ENCODE assay signal across 8 mouse cellular contexts in the genomic region with DNA sequence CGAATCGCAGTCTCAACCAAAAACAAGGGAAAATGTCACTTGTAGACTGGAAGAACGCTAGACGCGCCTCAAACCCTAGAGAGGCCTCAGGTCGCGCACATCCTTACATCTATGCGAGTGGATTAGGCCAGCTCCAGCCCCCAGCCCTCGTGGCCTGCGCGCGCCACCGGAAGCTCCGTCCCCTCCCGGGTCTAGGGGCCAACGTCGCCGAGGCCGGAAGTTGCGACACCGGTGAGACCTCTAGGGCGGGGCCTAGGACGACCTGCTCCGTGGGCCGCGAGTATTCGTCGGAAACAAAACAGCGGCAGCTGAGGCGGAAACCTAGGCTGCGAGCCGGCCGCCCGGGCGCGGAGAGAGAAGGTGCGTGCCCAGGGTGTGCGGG. TPM values are rescaled to one million over a fixed set of nuclear protein-coding genes. Genes with fewer than 3 reads are reported as not detected.
DNase-seq lines count a peak whose midpoint lies in the region; ATAC-seq lines count a peak whose summit lies in the region.

A gene (plus strand): TSS at position 219 of the 382 bp plus-strand sequence.

- DNase-seq in CD4-positive, CD25-positive, alpha-beta regulatory T cell, adult 2 months (ENCODE audit: low read depth, low spot score), result peak; percentile 96
- DNase-seq in fibroblast of lung, adult 2 months (ENCODE audit: low read depth), result peak; percentile 53
- DNase-seq in kidney, postnatal 14 days, result peak; percentile 94
- peak; percentile 91 for DNase-seq in liver, embryonic 13.5 days
- peak; percentile 95 for DNase-seq in neural tube, embryonic 10.5 days (ENCODE audit: extremely low spot score, low spot score)

- peaks cover 7% of the 10 kb centered on the region for H3K36me3 ChIP-seq in heart, embryonic 14.5 days (ENCODE audit: control insufficient read depth, insufficient read depth, low read length)
- peaks cover 13% of the 10 kb centered on the region for H3K36me3 ChIP-seq in liver, embryonic 13.5 days
- H3K36me3 ChIP-seq in stomach, embryonic 16.5 days (ENCODE audit: control insufficient read depth, insufficient read depth, low read length), result no peaks in the 10 kb centered on the region

- peak within 1 kb of the TSS; percentile 72 for H3K4me3 ChIP-seq in brown adipose tissue, adult 24 weeks (ENCODE audit: insufficient read depth, low read depth, low read length)
- H3K4me3 ChIP-seq in heart, embryonic 14.5 days (ENCODE audit: control insufficient read depth in 1 of 2, insufficient read depth in 1 of 2, low read depth in 1 of 2, low read length in 2 of 2), result peak within 1 kb of the TSS; percentile 75 to 99
- H3K4me3 ChIP-seq in liver, embryonic 13.5 days (replicated peaks), result peak within 1 kb of the TSS; percentile 84
- peak within 1 kb of the TSS; percentile 95 for H3K4me3 ChIP-seq in stomach, embryonic 16.5 days (replicated peaks; ENCODE audit: low read length)

- H3K27me3 ChIP-seq in heart, embryonic 14.5 days (ENCODE audit: control insufficient read depth, insufficient read depth, low read length), result no peaks in the 10 kb centered on the region
- H3K27me3 ChIP-seq in liver, embryonic 13.5 days, result no peaks in the 10 kb centered on the region
- H3K27me3 ChIP-seq in stomach, embryonic 16.5 days (ENCODE audit: control insufficient read depth, insufficient read depth, low read length), result no peaks in the 10 kb centered on the region

- H3K4me2 ChIP-seq in heart, embryonic 14.5 days (ENCODE audit: low read length), result peak within 1 kb of the TSS; percentile 82
- peak within 1 kb of the TSS; percentile 74 for H3K4me2 ChIP-seq in liver, embryonic 13.5 days
- peak within 1 kb of the TSS; percentile 70 for H3K4me2 ChIP-seq in stomach, embryonic 16.5 days (ENCODE audit: low read depth, low read length)

- H3K9me3 ChIP-seq in heart, embryonic 14.5 days (ENCODE audit: control insufficient read depth, low read length), result no peaks in the 10 kb centered on the region
- H3K9me3 ChIP-seq in liver, embryonic 13.5 days (replicated peaks), result no peaks in the 10 kb centered on the region
- H3K9me3 ChIP-seq in stomach, embryonic 16.5 days (replicated peaks; ENCODE audit: control insufficient read depth, low read length), result no peaks in the 10 kb centered on the region

- under 1% methylated on average over 38 of the region's 38 CpGs for WGBS in heart, embryonic 14.5 days
- WGBS in liver, embryonic 13.5 days (ENCODE audit: insufficient replicate concordance), result under 1% methylated on average over 38 of the region's 38 CpGs
- under 1% methylated on average over 38 of the region's 38 CpGs for whole genome bisulfite sequencing in stomach, embryonic 16.5 days

- H3K27ac ChIP-seq in brown adipose tissue, adult 24 weeks (replicated peaks; ENCODE audit: low read depth, low read length), result peak within 1 kb of the TSS; percentile 69
- peak within 1 kb of the TSS; percentile 73 to 90 for H3K27ac ChIP-seq in heart, embryonic 14.5 days (replicated peaks in 1 of 2; ENCODE audit: control insufficient read depth in 1 of 2, insufficient read depth in 1 of 2, low read depth in 2 of 2, low read length in 2 of 2)
- peak within 1 kb of the TSS; percentile 94 for H3K27ac ChIP-seq in liver, embryonic 13.5 days
- H3K27ac ChIP-seq in stomach, embryonic 16.5 days (ENCODE audit: low read length), result peak within 1 kb of the TSS; percentile 98

- peaks cover 2% of the 10 kb centered on the region; the same call in 1 of the 2 replicates for H3K4me1 ChIP-seq in brown adipose tissue, adult 24 weeks (ENCODE audit: control insufficient read depth, insufficient read depth, insufficient read length, low read length)
- peaks cover 2 to 10% of the 10 kb centered on the region in 2 experiments; a peak in 3 of 4 replicates for H3K4me1 ChIP-seq in heart, embryonic 14.5 days (ENCODE audit: control insufficient read depth in 2 of 2, insufficient read depth in 2 of 2, low read length in 2 of 2)
- H3K4me1 ChIP-seq in liver, embryonic 13.5 days (replicated peaks), result peaks cover 44% of the 10 kb centered on the region
- H3K4me1 ChIP-seq in stomach, embryonic 16.5 days (ENCODE audit: control insufficient read depth, insufficient read depth, low read length), result peaks cover 12% of the 10 kb centered on the region; the same call in 1 of the 2 replicates

- H3K9ac ChIP-seq in heart, embryonic 14.5 days (ENCODE audit: low read length), result peak within 1 kb of the TSS; percentile 94
- H3K9ac ChIP-seq in liver, embryonic 13.5 days, result peak within 1 kb of the TSS; percentile 89
- H3K9ac ChIP-seq in stomach, embryonic 16.5 days (ENCODE audit: low read length), result peak within 1 kb of the TSS; percentile 91

- ATAC-seq in heart, embryonic 14.5 days (ENCODE audit: insufficient number of reproducible peaks, insufficient read depth, low FRiP score, low read depth), result peak; percentile 95
- peak; percentile 96 for ATAC-seq in liver, embryonic 13.5 days (ENCODE audit: low read depth)
- peak; percentile 97 for ATAC-seq in stomach, embryonic 16.5 days (ENCODE audit: insufficient read depth, low FRiP score)

RNA-seq across cellular contexts. Expression of the gene that starts here (rescaled TPM):
- 18.9 and 19.6 TPM in 2 replicates for polyA plus RNA-seq in brown adipose tissue, adult 24 weeks (2012; ENCODE audit: insufficient read depth, insufficient read length, missing spikeins)
- polyA plus RNA-seq in heart, embryonic 14.5 days (2014; fragmentation: Nextera tagmentation; extraction: Ambion mirVana), result 48.9 and 50.8 TPM in 2 replicates
- 23.1 and 28.9 TPM in 2 replicates for polyA plus RNA-seq in liver, embryonic 13.5 days (2015; fragmentation: Nextera tagmentation; extraction: Ambion mirVana)
- 76.9 and 86.4 TPM in 2 replicates for polyA plus RNA-seq in stomach, embryonic 16.5 days (2015; fragmentation: Nextera tagmentation; extraction: Ambion mirVana)

Comparison
In these comparisons a context has a peak if more than half of its experiments do, and no peak if none do; other contexts are left out.
1. Peak in every context shown above with its lines: DNase-seq, ATAC-seq, H3K4me3 ChIP-seq and H3K27ac ChIP-seq.